Comparison of ENCODE assay signal across 22 mouse cellular contexts in genomic region chr3:87980085-87980484, GRCm38 (mm10). TPM values are rescaled to one million over a fixed set of nuclear protein-coding genes. Genes with fewer than 3 reads are reported as not detected.
A peak's percentile ranks its signal among the peaks of the same experiment; 100 is the strongest.
DNase-seq lines count a peak whose midpoint lies in the region; ATAC-seq and TF ChIP-seq lines count a peak whose summit lies in the region.
"Had no signal": no experiment of that assay in that cellular context is flagged by ENCODE, and none has a peak within 500 bp of the region (broad histone marks: within the 10 kb centered on the region; RNA-seq: fewer than 3 reads in every experiment).

No protein-coding gene starts in this region.

- TF ChIP-seq POLR2A in limb, embryonic 14.5 days (IDR thresholded peaks at IDR 0.05; ENCODE audit: borderline replicate concordance, extremely low read depth, insufficient read depth, insufficient read length), result no peak

- DNase-seq in heart, postnatal 4 days, result no peak
- no peak for DNase-seq in limb, embryonic 14.5 days (ENCODE audit: low spot score)
- DNase-seq in limb, embryonic 10.5 days (ENCODE audit: low spot score), result no peak
- DNase-seq in testis, postnatal 10 days (ENCODE audit: low spot score), result no peak
- DNase-seq: adrenal gland, postnatal 14 days; cerebellum, adult 2 months; kidney, postnatal 14 days; layer of hippocampus, adult 9-11 months; lung, postnatal 10 days; spleen, adult 18-20 months; thymus, adult 2 months had no signal

- peak overlapping the region; percentile 13; the same call in 1 of the 2 replicates for H3K9ac ChIP-seq in heart, embryonic 15.5 days
- peak overlapping the region; percentile 4; the same call in 1 of the 2 replicates for H3K9ac ChIP-seq in limb, embryonic 14.5 days (ENCODE audit: low read depth, low read length, severe bottlenecking)
- 0 out of 2 replicates have a peak overlapping the region, but pooled peaks have one; percentile 9 for H3K9ac ChIP-seq in forebrain, embryonic 16.5 days (replicated peaks; ENCODE audit: low read depth, low read length)
- H3K9ac ChIP-seq: embryonic facial prominence, embryonic 13.5 days; heart, embryonic 12.5 days; limb, embryonic 12.5 days; liver, embryonic 14.5 days had no signal

- 48% methylated on average over 3 of the region's 3 CpGs for WGBS in heart, embryonic 15.5 days
- WGBS in limb, embryonic 14.5 days, result 53% methylated on average over 3 of the region's 3 CpGs
- WGBS in limb, embryonic 10.5 days, result 46% methylated on average over 3 of the region's 3 CpGs
- 70% methylated on average over 3 of the region's 3 CpGs for WGBS in forebrain, embryonic 16.5 days

- H3K4me2 ChIP-seq in heart, embryonic 15.5 days, result no peak overlapping the region
- H3K4me2 ChIP-seq in limb, embryonic 14.5 days (replicated peaks; ENCODE audit: low read depth, low read length, severe bottlenecking), result no peak overlapping the region
- H3K4me2 ChIP-seq in forebrain, embryonic 16.5 days (ENCODE audit: low read length), result no peak overlapping the region
- H3K4me2 ChIP-seq: embryonic facial prominence, embryonic 13.5 days; heart, embryonic 12.5 days; limb, embryonic 12.5 days had no signal

- no peak for ATAC-seq in heart, embryonic 15.5 days (replicated peaks; ENCODE audit: insufficient number of reproducible peaks, insufficient read depth, low FRiP score, low read depth)
- no peak for ATAC-seq in limb, embryonic 14.5 days (ENCODE audit: low FRiP score, low read depth)
- ATAC-seq in forebrain, embryonic 16.5 days, result no peak

- no peak overlapping the region for H3K4me3 ChIP-seq in heart, embryonic 15.5 days
- H3K4me3 ChIP-seq in limb, embryonic 14.5 days (replicated peaks; ENCODE audit: low read length), result no peak overlapping the region
- no peak overlapping the region for H3K4me3 ChIP-seq in limb, embryonic 10.5 days
- no peak overlapping the region for H3K4me3 ChIP-seq in brown adipose tissue, adult 24 weeks (ENCODE audit: insufficient read depth, low read depth, low read length)
- H3K4me3 ChIP-seq in forebrain, embryonic 16.5 days (replicated peaks; ENCODE audit: low read length), result no peak overlapping the region
- H3K4me3 ChIP-seq: embryonic facial prominence, embryonic 13.5 days; heart, embryonic 12.5 days; limb, embryonic 12.5 days had no signal

- no peaks in the 10 kb centered on the region for H3K27me3 ChIP-seq in heart, embryonic 15.5 days
- no peaks in the 10 kb centered on the region for H3K27me3 ChIP-seq in limb, embryonic 14.5 days (ENCODE audit: control insufficient read depth, insufficient read depth, low read length)
- H3K27me3 ChIP-seq in limb, embryonic 10.5 days (ENCODE audit: low read depth, poor library complexity, severe bottlenecking), result peaks cover 8% of the 10 kb centered on the region; the same call in 1 of the 2 replicates
- H3K27me3 ChIP-seq in forebrain, embryonic 16.5 days (replicated peaks; ENCODE audit: control insufficient read depth, insufficient read depth, low read length), result no peaks in the 10 kb centered on the region
- H3K27me3 ChIP-seq: embryonic facial prominence, embryonic 13.5 days; heart, embryonic 12.5 days had no signal

- H3K27ac ChIP-seq in heart, embryonic 15.5 days, result no peak overlapping the region
- no peak overlapping the region for H3K27ac ChIP-seq in limb, embryonic 14.5 days (replicated peaks; ENCODE audit: low read depth, low read length)
- H3K27ac ChIP-seq in limb, embryonic 10.5 days, result no peak overlapping the region
- 0 out of 2 replicates have a peak overlapping the region, but pooled peaks have one; percentile 1 for H3K27ac ChIP-seq in brown adipose tissue, adult 24 weeks (replicated peaks; ENCODE audit: low read depth, low read length)
- no peak overlapping the region for H3K27ac ChIP-seq in forebrain, embryonic 16.5 days (ENCODE audit: low read length)
- H3K27ac ChIP-seq: embryonic facial prominence, embryonic 13.5 days; liver, embryonic 14.5 days had no signal

- 0 out of 2 replicates have a peak, but pooled peaks cover 2% of the 10 kb centered on the region for H3K36me3 ChIP-seq in heart, embryonic 15.5 days
- H3K36me3 ChIP-seq in limb, embryonic 14.5 days (ENCODE audit: control insufficient read depth, insufficient read depth, low read length), result no peaks in the 10 kb centered on the region
- H3K36me3 ChIP-seq in limb, embryonic 10.5 days, result peaks cover 20% of the 10 kb centered on the region
- H3K36me3 ChIP-seq in forebrain, embryonic 16.5 days (ENCODE audit: control insufficient read depth, insufficient read depth), result no peaks in the 10 kb centered on the region
- H3K36me3 ChIP-seq: embryonic facial prominence, embryonic 13.5 days had no signal

- peaks cover 53% of the 10 kb centered on the region for H3K4me1 ChIP-seq in heart, embryonic 15.5 days (replicated peaks)
- peaks cover 23% of the 10 kb centered on the region for H3K4me1 ChIP-seq in limb, embryonic 14.5 days (ENCODE audit: control insufficient read depth, insufficient read depth, low read length)
- peaks cover 46% of the 10 kb centered on the region for H3K4me1 ChIP-seq in limb, embryonic 10.5 days
- peaks cover 23% of the 10 kb centered on the region for H3K4me1 ChIP-seq in brown adipose tissue, adult 24 weeks (ENCODE audit: control insufficient read depth, insufficient read depth, insufficient read length, low read length)
- peaks cover 29% of the 10 kb centered on the region for H3K4me1 ChIP-seq in forebrain, embryonic 16.5 days (replicated peaks; ENCODE audit: control insufficient read depth, insufficient read depth, low read length)

- no peaks in the 10 kb centered on the region for H3K9me3 ChIP-seq in heart, embryonic 15.5 days (replicated peaks)
- H3K9me3 ChIP-seq in limb, embryonic 14.5 days (ENCODE audit: control insufficient read depth, low read length), result no peaks in the 10 kb centered on the region
- no peaks in the 10 kb centered on the region for H3K9me3 ChIP-seq in limb, embryonic 10.5 days (replicated peaks)
- no peaks in the 10 kb centered on the region for H3K9me3 ChIP-seq in forebrain, embryonic 16.5 days (ENCODE audit: control insufficient read depth, low read length)
- H3K9me3 ChIP-seq: embryonic facial prominence, embryonic 13.5 days; heart, embryonic 12.5 days; limb, embryonic 12.5 days had no signal

RNA-seq across cellular contexts. Expression of gene Nes, which starts 9.2 kb away (rescaled TPM):
- 14.8 and 16.1 TPM in 2 replicates for polyA plus RNA-seq in heart, embryonic 15.5 days (2015; fragmentation: Nextera tagmentation; extraction: Ambion mirVana)
- 10 to 100 TPM; 66.5 to 70.4 TPM for total RNA-seq in heart, postnatal 4 days (2021)
- 28.4 and 36.0 TPM in 2 replicates for polyA plus RNA-seq in limb, embryonic 14.5 days (2012; rRNA removed)
- polyA plus RNA-seq in limb, embryonic 14.5 days (2014; fragmentation: Nextera tagmentation; extraction: Ambion mirVana), result 24.5 and 28.7 TPM in 2 replicates
- polyA plus RNA-seq in limb, embryonic 10.5 days (2016; fragmentation: Nextera tagmentation; extraction: Ambion mirVana), result 13.5 and 14.6 TPM in 2 replicates
- 7.6 and 8.4 TPM in 2 replicates for polyA plus RNA-seq in brown adipose tissue, adult 24 weeks (2012; ENCODE audit: insufficient read depth, insufficient read length, missing spikeins)
- polyA plus RNA-seq in forebrain, embryonic 16.5 days (2015; fragmentation: Nextera tagmentation; extraction: Ambion mirVana), result 35.7 and 41.6 TPM in 2 replicates
- total RNA-seq: megakaryocyte, adult 5-6 weeks had no signal

RNA-seq across cellular contexts. Expression of gene Bcan, which starts 19.9 kb away (rescaled TPM):
- 0.24 and 0.34 TPM in 2 replicates for polyA plus RNA-seq in heart, embryonic 15.5 days (2015; fragmentation: Nextera tagmentation; extraction: Ambion mirVana)
- under 1 TPM; 0.12 to 0.29 TPM for total RNA-seq in heart, postnatal 4 days (2021)
- 1.6 and 1.8 TPM in 2 replicates for polyA plus RNA-seq in limb, embryonic 14.5 days (2012; rRNA removed)
- 0.39 and 0.41 TPM in 2 replicates for polyA plus RNA-seq in limb, embryonic 14.5 days (2014; fragmentation: Nextera tagmentation; extraction: Ambion mirVana)
- polyA plus RNA-seq in limb, embryonic 10.5 days (2016; fragmentation: Nextera tagmentation; extraction: Ambion mirVana), result not detected in 2 replicates
- not detected in 2 replicates for polyA plus RNA-seq in brown adipose tissue, adult 24 weeks (2012; ENCODE audit: insufficient read depth, insufficient read length, missing spikeins)
- polyA plus RNA-seq in forebrain, embryonic 16.5 days (2015; fragmentation: Nextera tagmentation; extraction: Ambion mirVana), result 34.8 and 43.6 TPM in 2 replicates
- total RNA-seq: common myeloid progenitor, adult 5-6 weeks; megakaryocyte, adult 5-6 weeks had no signal
- polyA plus RNA-seq: liver, embryonic 14.5 days had no signal

RNA-seq across cellular contexts. Expression of gene Crabp2, which starts 31.6 kb away (rescaled TPM):
- polyA plus RNA-seq in heart, embryonic 15.5 days (2015; fragmentation: Nextera tagmentation; extraction: Ambion mirVana), result 4.1 and 20.1 TPM in 2 replicates
- total RNA-seq in heart, postnatal 4 days (2021), result 1 to 10 TPM in 1 of 2 experiments, under 1 TPM in 1; 0.91 to 1.0 TPM
- polyA plus RNA-seq in limb, embryonic 14.5 days (2012; rRNA removed), result 176 and 192 TPM in 2 replicates
- 267 and 331 TPM in 2 replicates for polyA plus RNA-seq in limb, embryonic 14.5 days (2014; fragmentation: Nextera tagmentation; extraction: Ambion mirVana)
- 944 and 1,066 TPM in 2 replicates for polyA plus RNA-seq in limb, embryonic 10.5 days (2016; fragmentation: Nextera tagmentation; extraction: Ambion mirVana)
- not detected in 2 replicates for polyA plus RNA-seq in brown adipose tissue, adult 24 weeks (2012; ENCODE audit: insufficient read depth, insufficient read length, missing spikeins)
- 18.9 and 19.4 TPM in 2 replicates for polyA plus RNA-seq in forebrain, embryonic 16.5 days (2015; fragmentation: Nextera tagmentation; extraction: Ambion mirVana)
- total RNA-seq: adrenal gland, postnatal 14 days; megakaryocyte, adult 5-6 weeks had no signal

RNA-seq across cellular contexts. Expression of gene Hapln2, which starts 47.3 kb away (rescaled TPM):
- 0.15 TPM in 1 of 2 replicates, not detected in the other for polyA plus RNA-seq in heart, embryonic 15.5 days (2015; fragmentation: Nextera tagmentation; extraction: Ambion mirVana)
- not detected for total RNA-seq in heart, postnatal 4 days (2021)
- polyA plus RNA-seq in limb, embryonic 14.5 days (2012; rRNA removed), result 0.29 and 0.63 TPM in 2 replicates
- polyA plus RNA-seq in limb, embryonic 14.5 days (2014; fragmentation: Nextera tagmentation; extraction: Ambion mirVana), result 0.15 and 0.22 TPM in 2 replicates
- polyA plus RNA-seq in limb, embryonic 10.5 days (2016; fragmentation: Nextera tagmentation; extraction: Ambion mirVana), result 0.06 TPM in 1 of 2 replicates, not detected in the other
- not detected in 2 replicates for polyA plus RNA-seq in brown adipose tissue, adult 24 weeks (2012; ENCODE audit: insufficient read depth, insufficient read length, missing spikeins)
- 0.25 and 0.35 TPM in 2 replicates for polyA plus RNA-seq in forebrain, embryonic 16.5 days (2015; fragmentation: Nextera tagmentation; extraction: Ambion mirVana)
- total RNA-seq: adrenal gland, postnatal 14 days; common myeloid progenitor, adult 5-6 weeks; megakaryocyte, adult 5-6 weeks had no signal
- polyA plus RNA-seq: C2C12; gonadal fat pad, adult 2 months; liver, embryonic 14.5 days had no signal

RNA-seq across cellular contexts. Expression of gene Rrnad1, which starts 49.6 kb away (rescaled TPM):
- 12.2 and 17.4 TPM in 2 replicates for polyA plus RNA-seq in heart, embryonic 15.5 days (2015; fragmentation: Nextera tagmentation; extraction: Ambion mirVana)
- total RNA-seq in heart, postnatal 4 days (2021), result 1 to 10 TPM; 7.7 to 8.9 TPM
- 53.6 and 61.8 TPM in 2 replicates for polyA plus RNA-seq in limb, embryonic 14.5 days (2012; rRNA removed)
- polyA plus RNA-seq in limb, embryonic 14.5 days (2014; fragmentation: Nextera tagmentation; extraction: Ambion mirVana), result 15.6 and 18.7 TPM in 2 replicates
- polyA plus RNA-seq in limb, embryonic 10.5 days (2016; fragmentation: Nextera tagmentation; extraction: Ambion mirVana), result 21.1 and 21.7 TPM in 2 replicates
- polyA plus RNA-seq in brown adipose tissue, adult 24 weeks (2012; ENCODE audit: insufficient read depth, insufficient read length, missing spikeins), result 4.5 and 6.7 TPM in 2 replicates
- 18.4 and 23.5 TPM in 2 replicates for polyA plus RNA-seq in forebrain, embryonic 16.5 days (2015; fragmentation: Nextera tagmentation; extraction: Ambion mirVana)

Comparison
In these comparisons a context has a peak if more than half of its experiments do, and no peak if none do; other contexts are left out.
1. RNA of gene Bcan, which starts 19.9 kb away (polyA plus RNA-seq): 34.8 to 43.6 TPM in forebrain, embryonic 16.5 days; 0.39 to 1.8 TPM in limb, embryonic 14.5 days, 0.24 to 0.34 TPM in heart, embryonic 15.5 days, not detected in limb, embryonic 10.5 days and not detected in brown adipose tissue, adult 24 weeks; every median in the first group is over 10 times any median in the second.
2. Peak in every context shown above with its lines, with median percentiles within 50 percentile points of each other: H3K9ac ChIP-seq.